Mouse (Mus musculus) frontal cortex, postnatal 14 days (tissue): ENCODE data around the gene Dtx1.

Experiments used
- DNase-seq, 2 experiments: peaks; one replicate each; pipeline ENCODE4 v3.0.0; 2022; ENCODE audit warnings: low spot score in 2 of 2

Gene Dtx1

DNA sequence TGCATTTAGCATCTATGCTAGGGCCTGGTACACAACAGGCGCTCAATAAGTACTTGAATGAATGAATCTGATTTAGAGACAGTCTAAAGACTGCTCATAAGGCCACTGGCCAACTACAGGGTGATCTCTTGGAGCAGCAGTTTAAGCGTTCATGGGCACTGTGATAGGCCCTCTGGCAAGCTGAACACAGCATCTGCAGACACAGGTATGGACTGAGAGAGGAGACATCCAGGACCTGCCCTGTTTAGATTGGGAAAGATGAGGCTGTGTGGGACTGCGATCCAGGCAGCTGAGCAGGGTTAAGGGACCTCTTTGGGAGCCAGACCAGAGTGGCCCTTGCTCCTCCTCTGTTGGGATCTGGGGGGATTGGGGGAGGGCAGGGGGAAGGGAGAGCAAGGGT, at the start of gene Dtx1:
Gene Dtx1 (minus strand): TSS at position 101 of the 400 bp plus-strand sequence.
- DNase-seq, result no peak

DNA sequence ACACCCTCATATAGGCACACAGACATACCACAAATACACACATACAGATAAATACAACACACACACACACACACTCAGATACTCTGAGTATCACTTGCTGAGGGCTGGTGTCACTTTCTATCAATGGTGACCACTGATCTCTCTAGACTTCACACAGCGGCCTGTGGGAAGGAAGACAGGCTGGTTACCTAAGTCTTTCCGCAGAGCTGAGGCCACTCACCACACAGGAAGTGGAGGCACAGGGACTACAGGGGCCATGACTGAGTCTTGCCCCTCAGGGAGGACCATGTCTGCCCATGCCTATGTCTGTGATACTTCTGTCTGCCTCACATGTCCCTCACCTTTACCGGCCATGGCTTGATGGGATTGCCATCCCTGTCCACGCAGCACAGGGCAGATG, 42.5 kb upstream of the Dtx1 start:
- DNase-seq, result no peak

DNA sequence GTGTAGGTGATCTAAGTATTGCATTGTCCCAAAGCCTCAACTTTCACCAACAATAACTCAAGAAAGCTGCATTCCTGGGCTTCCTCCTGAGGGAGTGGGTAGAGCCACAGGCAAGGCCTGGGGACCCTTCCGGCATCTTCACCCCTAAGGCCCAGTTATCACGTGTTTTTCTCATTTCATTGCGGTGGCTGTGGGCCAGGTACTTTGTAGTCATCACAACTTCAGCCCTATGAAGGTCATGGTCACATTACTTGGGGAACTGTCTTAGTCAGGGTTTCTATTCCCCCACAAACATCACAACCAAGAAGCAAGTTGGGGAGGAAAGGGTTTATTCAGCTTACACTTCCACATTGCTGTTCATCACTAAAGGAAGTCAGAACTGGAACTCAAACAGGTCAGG, 41.1 kb upstream of the Dtx1 start:
- no peak for DNase-seq

- DNase-seq, result no peak
These were observed 39.5 kb upstream of the Dtx1 start for GRCm38 (mm10) chr5:120751206-120751605.

- DNase-seq, result no peak
These were observed 38.0 kb upstream of the Dtx1 start, which contains the start of gene Oas2 for GRCm38 (mm10) chr5:120749688-120750087. Oas2 (minus strand) TSS chr5:120749853.

- peak in 1 of 2 experiments; percentile 31 for DNase-seq
These were observed 34.7 kb upstream of the Dtx1 start for GRCm38 (mm10) chr5:120746451-120746850.

GRCm38 (mm10) chr5:120742125-120742524, 30.4 kb upstream of the Dtx1 start:
- peak in 1 of 2 experiments; percentile 14 for DNase-seq

DNA sequence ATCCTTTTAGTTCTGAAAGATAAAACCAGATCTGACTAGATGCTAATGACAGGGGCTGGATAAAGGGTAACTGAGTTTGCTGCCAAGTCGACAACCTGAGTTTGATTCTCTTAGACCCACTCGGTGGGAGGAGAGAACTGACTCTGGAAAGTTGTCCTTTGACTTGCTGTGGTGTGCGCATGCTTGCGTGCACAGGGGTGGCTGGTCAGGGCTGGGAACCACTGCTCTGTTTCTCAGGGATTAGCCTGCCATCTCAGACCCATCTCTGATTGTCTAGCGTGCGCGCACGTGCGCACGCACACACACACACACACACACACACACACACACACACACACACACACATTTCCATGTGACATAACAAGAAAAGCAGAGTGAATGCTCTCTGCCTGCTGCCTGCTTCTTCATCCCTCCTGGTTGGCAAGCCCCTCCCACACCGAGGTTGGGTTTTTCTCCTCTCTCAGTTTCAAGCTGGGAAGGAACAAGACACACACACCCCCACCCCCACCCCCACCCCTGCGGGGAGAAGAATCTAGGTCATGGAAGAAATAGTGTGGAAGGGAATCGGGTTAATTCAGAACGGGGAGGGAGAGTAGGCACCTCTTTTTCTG, 22.8 kb upstream of the Dtx1 start:
- DNase-seq, result no peak

DNA sequence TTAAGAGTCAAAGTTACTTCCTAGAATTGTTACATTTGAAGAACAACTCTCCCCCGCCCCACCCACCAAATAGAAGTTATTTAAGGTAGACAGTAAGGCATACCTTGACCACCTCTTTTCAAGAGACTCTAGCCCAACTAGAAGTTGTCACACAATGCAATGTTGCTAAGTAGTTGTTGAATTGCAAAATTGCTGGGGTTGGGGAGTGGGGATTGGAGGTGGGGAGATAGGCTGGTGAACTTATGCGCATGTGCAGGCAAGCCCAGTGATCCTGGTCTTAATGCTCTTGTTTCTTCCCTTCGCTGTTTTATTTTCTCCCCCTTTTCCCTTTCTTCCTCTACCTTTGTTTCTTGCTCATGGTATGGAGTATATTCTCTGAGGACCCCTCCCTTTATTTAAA, 22.0 kb upstream of the Dtx1 start:
- DNase-seq, result no peak

DNA sequence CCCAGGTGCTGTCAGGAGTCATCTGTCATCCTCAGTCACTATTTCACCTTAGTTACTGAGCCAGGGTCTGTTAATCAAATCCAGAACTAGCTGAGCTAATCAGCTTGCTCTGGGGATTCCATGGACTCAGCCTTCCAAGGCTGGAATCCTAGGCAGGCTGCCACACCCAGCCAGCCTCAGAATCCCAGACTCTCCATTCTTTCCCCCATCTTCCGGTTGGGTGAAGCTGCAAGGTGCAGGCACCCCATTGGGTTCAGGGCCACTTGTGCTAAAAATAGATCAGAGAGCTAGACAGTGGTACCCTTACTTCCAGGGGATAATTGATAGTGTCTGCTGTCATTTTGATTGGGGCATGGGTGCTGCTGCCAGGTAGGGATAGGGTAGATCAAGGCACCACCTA, 21.0 kb upstream of the Dtx1 start:
- no peak for DNase-seq

- DNase-seq, result no peak
These were observed 17.6 kb upstream of the Dtx1 start for GRCm38 (mm10) chr5:120729319-120729718.

- no peak for DNase-seq
These were observed 14.2 kb upstream of the Dtx1 start for GRCm38 (mm10) chr5:120725811-120726455.

GRCm38 (mm10) chr5:120721005-120721404, 9.3 kb upstream of the Dtx1 start:
- no peak for DNase-seq

- DNase-seq, result no peak
These were observed 7.1 kb upstream of the Dtx1 start for GRCm38 (mm10) chr5:120718600-120719378.

- DNase-seq, result no peak
These were observed 5.4 kb upstream of the Dtx1 start for GRCm38 (mm10) chr5:120717136-120717535.

DNA sequence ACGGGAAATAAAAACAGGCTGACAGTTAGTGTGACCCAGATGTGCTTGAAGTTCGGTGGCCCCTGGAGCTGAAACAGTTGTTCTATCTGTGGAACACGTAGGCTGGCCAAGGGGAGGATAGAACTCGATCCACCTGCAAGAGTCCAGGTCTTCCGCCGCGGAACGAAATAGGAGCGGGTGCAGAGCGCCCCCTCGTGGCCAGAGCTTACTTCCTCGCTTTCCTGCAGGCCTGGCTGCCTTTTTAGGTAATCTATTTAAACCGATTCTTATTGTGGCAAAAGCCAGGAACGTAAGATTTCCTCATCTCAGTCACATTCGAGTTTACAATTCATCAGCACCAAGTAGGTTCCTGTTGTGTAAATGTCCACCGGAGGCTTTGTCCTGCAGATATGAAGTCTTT, 2.6 kb upstream of the Dtx1 start:
- peak; percentile 62 to 78 for DNase-seq

GRCm38 (mm10) chr5:120712721-120713120, 994 bp upstream of the Dtx1 start:
- DNase-seq, result no peak

- DNase-seq, result peak; percentile 70 to 76
These were observed 311 bp downstream of the Dtx1 start for GRCm38 (mm10) chr5:120711416-120711815.

DNA sequence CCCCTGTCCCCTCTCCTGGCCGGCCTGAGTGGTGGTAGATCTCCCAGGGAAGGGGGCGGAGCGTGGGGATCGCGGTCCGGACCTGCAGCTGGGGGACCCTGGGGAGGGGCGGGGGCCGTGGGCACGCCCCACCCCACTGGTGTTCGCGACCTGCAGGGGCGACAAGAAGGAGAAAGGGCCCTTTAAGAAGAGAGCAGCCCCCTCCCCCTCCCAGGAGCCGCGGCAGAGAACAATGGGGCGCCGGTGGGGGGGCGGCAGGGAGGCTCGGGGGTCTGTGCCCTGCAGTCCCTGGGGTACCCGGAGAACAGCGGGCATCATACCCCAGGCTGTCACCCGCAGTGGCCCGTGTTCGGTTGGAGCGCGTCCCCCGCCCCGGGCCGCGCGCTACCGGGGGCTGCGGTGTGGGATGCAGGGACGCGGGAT, 890 bp downstream of the Dtx1 start:
- peak; percentile 30 to 43 for DNase-seq

- DNase-seq, result peak in 1 of 2 experiments; percentile 40
These were observed 1.4 kb downstream of the Dtx1 start for GRCm38 (mm10) chr5:120710161-120710825.

GRCm38 (mm10) chr5:120706976-120707375, 4.8 kb downstream of the Dtx1 start:
- no peak for DNase-seq

DNA sequence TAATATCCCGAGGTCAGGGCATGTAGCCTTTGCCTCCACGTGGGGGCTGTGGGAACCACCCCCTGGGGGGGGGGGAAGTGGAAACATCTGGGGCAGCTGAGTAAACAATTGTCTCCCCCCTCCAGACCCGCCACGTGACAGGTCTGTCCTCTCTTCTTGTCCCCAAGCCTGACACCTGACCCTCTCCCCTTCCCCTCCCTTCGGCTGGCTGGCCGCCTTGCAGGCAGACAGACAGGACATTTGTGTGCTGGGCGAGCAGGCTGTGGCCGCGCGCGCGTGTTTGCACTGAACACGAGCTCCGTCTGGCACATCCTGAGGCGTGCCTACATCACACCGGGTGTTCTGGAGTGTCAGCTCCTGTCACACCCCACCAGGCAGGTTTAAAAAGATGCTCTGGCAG, 5.2 kb downstream of the Dtx1 start:
- no peak for DNase-seq
